Mouse (Mus musculus) cerebellum, adult (tissue): ENCODE results near the gene Ccm2l.

ENCODE experiments used
- ATAC-seq: cut with Nextera tagmentation; 2 replicates; pipeline ENCODE4 v1.9.2; 2017; ENCODE audit warnings: mild to moderate bottlenecking, moderate library complexity, mixed read lengths; ENCODE audit not compliant: insufficient number of reproducible peaks, low FRiP score, low TSS enrichment

Gene Ccm2l

DNA sequence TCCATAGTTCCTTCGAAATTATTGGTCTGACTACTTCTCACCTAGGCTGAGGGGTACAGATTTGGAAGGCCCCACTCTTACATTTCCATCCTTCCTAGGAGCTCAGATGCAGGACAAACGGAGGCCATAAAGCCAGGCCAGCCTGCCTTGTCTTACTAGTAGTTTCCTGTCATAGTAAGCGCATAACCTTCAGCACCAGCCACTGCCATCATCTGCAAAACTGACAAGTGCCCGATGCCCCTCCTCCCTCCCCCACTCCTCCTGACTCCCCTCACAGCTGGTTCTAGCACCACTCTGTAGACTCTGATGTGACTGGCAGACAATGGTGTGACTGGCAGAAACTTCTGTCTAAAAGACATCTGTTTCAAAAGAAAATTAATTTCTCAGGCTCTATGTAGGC lies 20.4 kb downstream of the Ccm2l start:
- no peak for ATAC-seq

DNA sequence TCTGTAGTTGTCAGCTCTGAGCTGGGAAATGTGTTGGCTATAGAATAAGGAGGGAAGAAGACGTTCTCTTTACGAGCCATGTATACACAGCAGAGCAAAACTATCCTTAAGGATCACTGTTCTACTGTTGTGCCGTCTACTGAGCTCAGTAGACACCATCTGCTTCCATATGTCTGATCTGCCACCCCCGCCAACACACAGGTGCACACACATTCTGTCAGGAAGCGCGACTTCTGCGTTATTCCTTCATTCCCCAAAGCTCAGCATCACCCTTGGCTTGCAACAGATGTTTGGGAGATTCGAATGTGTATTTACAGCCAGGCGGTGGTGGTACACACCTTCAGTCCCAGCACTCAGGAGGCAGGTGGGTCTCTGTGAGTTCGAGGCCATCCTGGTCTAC lies 21.3 kb downstream of the Ccm2l start:
- ATAC-seq: no peak

DNA sequence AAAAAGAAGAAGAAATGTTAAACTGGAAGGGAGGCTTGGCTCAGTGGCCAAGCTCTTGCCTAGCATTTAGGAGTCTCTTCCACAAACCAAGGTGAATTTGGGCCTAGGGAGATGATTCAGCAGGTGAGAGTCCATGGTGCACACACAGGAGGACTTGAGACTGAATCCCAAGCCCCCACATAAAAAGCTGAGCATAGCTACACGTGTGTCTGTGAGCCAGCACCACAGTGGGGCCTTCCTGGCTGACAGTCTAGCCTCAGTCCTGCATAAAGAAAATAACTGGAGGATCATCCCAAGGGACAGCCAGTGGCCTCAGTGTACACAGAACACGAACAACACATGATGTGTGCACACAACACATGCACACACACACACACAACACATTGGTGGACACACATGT lies 23.6 kb downstream of the Ccm2l start:
- ATAC-seq: no peak

DNA sequence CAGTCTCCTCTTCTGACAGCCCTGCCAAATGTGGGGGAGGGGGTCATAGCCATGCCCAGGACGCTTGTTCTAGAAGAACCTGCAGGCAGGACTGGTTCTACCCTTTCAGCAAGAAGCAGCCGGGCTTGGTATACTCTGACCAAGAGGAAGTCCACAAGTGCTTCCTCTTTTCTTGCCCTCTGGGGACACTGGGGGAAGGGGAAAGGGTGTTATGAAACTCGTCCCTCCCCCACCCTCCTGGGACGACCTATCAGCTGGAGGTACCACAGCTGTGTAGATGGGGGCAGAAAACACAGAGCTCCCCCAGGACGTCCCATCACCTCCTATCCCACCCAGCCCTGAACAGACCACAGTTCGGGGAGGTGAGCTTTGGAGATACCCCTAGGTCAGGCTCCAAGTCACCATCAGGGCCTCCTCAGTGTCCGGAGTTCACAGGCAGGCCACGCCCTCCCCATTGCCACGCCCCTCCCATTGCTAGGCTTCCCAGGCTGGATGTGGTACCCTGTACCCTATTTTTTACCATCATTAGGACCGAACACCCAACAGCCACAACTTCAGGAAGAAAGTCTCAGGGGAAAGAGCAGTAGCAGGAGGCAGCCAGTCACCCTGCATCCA lies 24.9 kb downstream of the Ccm2l start:
- ATAC-seq: no peak

DNA sequence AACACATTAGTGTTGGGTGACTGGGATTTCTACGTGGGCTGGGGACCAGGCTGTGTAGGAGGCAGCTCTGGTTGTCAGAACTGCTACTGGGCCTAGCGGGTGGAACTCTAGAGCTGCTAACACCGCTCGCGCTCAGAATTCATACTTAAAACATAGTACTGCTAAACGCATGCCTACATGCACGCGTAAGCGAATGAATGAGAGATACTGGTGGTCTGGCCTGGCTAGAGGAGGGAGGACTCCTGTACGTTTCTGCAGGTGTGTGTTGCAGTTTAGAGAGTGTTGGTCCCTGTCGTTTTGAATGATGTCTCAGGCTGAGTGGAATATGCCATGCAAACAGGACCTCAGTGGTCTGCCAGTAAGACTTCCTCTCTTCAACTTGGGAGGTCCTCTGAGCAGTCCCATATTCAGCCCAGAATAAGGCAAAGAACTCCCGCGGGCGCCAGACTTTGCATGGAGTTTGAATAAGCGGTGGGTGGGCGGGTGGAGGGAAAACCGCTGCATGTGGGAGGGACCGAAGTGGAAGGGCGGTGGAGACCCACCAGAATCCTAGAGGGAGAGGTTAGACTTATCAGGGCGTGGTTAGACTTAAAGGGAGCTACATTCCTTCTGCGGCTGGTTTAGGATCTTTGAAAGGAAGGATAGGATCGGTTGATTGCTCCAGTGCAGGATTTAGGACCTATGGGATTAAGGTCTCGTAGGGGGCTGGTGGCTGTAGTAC lies 41.5 kb downstream of the Ccm2l start:
- ATAC-seq: no peak

DNA sequence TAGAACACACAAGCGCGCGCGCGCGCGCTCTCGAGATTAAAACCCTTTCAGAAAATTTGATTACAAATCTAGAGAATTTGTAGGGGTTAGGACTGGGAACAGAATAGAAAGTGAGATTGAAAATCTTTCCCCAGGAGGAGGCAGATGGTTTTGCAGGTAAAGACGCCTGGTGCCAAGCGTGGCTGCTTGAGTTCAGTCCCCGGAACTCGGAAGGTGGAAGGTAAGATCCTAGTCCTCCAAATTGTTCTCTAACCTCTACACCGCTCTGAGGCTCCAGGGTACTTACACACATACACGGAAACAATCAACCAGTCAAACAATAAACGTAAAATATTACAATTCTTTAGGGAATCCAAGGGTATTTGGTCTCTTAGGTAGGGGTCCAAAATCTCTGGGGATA lies 42.0 kb downstream of the Ccm2l start:
- no peak for ATAC-seq

DNA sequence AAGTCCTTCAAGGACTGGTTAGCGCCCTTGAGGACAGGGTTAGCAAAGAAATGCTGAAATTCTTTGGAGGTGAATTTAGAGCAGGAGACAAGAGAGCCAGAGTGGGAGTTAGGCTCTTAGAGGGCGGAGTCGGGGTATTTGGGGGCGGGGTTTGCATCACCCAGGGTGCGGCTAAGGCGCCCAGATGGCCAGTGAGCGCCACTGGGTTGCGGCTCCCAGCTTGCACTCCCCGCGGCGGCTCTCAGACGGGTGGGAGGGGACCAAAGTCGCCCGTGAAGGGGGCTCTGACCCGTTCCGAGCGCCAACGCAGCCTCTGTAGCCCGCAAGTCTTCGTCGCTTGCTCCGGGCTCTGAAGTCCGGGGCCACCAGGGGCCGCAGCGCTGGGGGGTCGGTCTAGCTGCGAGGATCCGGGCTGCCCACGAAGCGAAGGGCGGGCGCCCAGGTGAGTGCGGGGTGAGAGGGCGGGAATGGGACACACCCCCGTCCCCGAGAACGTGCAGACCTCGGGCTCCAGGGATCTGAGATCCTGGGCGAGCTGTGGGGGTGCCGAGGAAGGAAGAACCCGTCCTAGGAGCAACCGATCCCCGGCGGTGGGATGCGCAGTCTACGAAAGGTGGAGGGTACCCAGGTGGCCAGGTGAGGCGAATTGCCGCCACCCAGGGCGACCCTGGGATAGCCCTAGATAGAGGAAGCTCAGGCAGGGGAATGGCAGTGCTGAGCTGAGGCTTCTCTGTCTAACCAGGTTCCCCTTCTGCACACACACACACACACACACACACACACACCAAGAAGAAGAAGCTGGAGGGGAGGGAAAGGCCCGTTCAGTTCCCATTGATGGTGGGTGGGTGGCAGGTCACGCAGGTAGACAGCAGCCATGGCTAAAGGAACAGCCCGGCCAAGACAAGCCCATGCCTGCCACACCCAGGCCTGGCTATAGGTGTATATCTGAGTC lies 42.8 kb downstream of the Ccm2l start, which contains the start of gene Hck:
Gene Hck (plus strand): TSS at position 156 of the 952 bp plus-strand sequence.
- no peak for ATAC-seq

DNA sequence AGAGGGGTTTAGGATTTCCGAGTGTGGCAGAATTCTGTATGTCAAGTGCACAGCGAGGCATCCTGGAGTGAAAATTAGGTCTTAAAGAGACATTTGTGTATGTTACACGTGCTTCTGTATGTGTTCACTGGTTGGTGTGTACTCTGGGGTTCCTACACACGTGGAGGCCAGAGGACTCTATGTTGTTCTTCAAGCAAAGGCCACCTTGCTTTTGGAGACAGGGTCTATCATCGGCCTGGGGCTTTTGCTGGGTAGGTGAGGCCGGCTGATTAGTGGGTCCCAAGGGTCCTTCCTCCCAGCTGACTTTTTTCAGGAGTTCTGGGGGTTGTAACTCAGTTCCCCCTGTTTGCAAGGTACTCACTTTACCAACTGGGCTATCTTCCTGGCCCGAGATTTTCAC lies 43.8 kb downstream of the Ccm2l start:
- ATAC-seq: no peak

DNA sequence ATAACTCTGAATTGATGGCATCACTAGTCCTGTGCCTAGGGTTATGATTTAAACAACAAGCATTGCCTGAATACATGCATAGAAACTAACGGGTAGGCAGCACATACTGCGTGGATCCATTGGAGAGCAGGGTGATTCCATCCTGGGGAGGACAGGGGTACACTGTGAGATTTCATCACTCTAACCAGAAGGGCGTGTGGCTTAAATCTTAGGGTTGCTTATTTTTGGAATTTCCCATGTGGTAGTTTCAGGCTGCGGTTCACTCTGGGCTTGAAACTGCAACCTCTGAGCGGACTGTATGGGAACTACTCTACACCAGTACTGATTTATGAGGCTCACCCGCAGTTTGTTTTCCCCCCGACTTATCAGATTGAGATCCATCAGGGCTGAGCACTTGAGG lies 45.5 kb downstream of the Ccm2l start:
- ATAC-seq: no peak

DNA sequence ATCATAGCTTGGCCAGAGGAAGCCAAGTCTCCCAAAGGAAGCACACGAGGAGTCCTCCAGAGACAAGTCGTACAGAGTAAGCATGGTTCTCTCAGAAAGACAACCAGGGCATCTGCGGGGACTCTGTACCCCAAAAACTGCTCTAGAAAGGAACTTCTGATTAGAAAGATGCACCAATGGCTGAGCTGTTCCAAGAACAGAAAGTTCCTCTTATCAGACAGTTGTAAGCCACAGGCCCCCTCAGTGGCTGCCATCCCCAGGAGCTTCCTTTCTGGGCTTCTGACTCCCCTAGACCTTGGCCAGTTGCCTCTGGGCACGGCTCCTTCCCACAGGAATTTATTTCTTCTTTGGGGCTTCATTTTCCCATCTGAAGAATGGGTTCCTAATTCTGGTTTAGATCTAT lies 49.9 kb downstream of the Ccm2l start:
- ATAC-seq: no peak

DNA sequence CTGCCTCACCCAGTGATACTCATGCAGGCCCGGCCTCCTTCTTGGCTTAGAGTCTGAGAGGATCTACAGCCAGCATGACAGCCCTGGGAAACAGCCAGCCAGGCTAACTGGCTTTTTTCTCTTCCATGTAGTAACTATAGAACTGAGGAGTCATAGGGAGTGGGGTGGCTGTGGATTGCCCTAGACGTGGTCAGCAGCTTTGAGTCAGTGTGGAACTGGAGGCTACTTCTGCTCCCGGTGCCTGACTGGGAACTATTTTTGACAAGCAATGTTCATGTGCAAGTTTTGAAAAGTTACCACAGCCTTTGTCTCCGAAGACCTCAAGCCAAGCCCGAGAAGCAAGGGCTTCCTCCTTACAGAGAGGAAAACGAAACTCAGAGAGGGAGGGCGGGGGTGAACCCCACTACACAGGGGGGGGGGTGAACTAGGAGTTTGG lies 51.3 kb downstream of the Ccm2l start:
- ATAC-seq: no peak

DNA sequence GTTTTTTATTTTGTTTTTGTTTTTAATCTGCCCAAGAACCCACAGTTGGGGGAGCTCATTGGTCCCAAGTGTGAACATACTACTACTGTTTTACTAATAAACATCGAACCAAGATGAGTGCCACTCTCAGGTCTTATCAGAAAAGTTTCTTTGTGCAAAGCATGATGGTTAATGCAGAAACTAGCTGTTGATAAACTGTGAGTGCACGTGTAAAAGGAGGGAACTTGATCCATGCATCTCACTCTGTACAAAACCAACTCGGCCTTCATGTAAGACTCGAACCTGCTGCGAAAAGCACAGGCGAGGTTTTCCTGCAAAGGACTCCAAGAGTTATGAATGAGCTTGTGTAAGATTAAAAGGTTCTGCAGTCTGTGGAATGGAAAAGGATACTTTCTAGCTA lies 53.7 kb downstream of the Ccm2l start:
- no peak for ATAC-seq

DNA sequence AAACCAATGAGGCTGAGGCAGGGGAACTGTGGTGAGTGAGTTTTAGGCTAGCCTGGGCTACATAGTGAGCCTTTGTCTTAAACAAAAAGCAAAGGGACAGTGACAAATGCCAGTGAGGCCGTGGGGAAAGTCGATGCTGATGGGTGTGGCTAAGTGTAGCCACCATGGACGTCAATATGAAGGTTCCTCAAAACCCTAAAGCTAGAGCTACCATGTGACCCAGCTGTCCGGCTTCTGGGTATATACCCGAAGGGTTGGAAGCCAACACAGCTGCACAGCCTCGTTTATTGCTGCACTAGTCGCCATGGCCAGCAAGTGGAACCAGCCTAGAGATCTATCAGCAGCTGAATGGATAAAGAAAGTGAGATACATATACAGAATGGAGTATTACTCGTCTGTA lies 54.4 kb downstream of the Ccm2l start:
- no peak for ATAC-seq

DNA sequence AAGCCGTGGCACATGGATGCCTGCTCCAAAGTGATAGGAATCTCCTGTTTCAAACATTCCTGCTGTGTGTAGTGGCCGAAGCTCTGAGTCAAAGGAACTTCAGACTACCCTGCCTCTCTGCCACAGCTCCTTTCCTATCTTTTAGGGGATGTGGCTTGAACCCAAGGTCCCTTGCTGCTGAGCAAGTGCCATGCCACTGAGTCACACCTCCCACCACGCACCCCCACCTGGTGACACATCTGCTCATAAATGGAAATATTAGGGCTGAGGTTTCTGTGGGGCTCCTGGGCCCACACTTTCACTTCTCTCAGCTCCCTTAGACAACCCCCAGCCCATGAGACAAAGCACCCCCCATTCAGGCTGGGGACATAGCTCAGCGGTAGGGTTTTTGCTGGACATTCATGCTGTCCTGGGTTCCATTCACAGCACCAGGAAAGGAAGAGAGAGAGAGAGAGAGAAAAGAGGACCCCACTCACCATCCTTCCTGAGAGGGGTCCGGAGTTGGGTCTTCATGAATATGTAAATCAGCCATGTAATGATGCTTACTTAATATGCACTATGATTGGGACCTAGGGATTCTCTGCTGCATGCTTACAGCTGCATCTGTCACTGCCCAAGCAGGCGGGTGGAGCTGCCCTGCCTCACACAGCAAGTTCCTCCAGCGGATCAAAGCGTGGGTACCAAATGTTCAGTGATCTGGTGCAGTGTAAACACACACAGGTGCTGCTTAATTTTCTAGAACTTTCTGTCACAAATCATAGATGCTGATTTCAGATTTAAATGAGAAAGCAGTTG lies 56.3 kb downstream of the Ccm2l start:
- no peak for ATAC-seq

DNA sequence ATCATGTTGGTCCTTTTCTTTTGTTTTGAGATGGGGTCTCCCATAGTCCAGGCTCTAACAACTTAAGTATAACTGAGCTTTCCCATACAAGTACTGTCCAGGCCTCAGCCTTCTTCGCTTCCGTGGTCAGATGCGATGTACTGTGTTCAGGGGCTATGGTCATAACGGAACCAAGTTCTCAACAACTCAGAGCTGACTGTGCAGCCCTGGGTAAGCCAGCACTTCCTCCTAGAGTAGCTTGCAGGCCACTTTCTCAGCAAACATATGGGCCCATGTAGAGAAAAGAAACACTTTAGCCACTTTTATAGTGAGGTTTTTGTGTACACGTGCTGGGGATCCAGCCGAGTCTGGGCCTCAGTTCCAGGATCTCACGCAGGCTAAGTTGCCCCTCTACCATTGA lies 56.9 kb downstream of the Ccm2l start:
- ATAC-seq: no peak

DNA sequence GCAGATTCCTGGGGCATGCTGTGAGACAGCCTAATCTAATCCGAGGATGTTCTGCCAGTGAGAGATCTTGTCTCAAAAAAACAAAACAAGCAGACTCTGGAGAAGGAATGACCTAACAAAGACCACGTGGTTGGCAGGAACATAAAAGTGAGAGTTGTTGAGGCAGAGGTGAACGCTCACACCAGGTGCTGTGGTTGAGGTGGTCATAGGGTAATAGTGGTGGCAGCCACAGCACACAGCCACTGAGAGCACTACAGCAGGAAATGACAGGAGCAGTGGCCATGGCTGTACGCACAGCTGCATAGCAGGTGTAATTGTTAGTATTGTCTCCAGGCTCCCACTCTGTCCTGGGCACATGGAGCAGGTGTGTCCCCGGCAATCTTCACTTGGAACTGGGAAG lies 60.1 kb downstream of the Ccm2l start:
- no peak for ATAC-seq

DNA sequence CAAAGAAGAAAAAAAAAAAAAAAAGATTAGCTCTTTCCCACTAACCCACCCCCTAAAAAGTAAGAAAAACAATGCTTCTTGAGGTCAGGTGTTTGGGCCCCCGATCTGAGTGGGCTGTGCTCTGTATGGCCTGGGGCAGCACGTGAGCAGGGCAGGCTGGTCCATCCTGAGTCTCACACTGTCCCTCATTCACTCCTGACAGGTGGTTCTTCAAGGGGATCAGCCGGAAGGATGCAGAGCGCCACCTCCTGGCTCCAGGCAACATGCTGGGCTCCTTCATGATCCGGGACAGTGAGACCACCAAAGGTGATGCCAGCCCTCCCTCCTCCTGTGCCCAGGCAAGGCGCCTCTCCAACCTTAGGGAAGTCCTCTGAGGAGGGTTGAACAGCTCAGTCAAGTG lies 65.3 kb downstream of the Ccm2l start:
- no peak for ATAC-seq
